Mouse (Mus musculus): ENCODE results near the gene Bag2. TPM values are rescaled to one million over a fixed set of nuclear protein-coding genes. Genes with fewer than 3 reads are reported as not detected.
"Not testable (repeated sequence)": the region's sequence is repeated elsewhere in the genome, so short reads cannot be mapped to it uniquely, and the experiment has no call there.

Bag2 gene
- polyA plus RNA-seq, 1 experiment from 2014 or later = 71.5 TPM

DNA sequence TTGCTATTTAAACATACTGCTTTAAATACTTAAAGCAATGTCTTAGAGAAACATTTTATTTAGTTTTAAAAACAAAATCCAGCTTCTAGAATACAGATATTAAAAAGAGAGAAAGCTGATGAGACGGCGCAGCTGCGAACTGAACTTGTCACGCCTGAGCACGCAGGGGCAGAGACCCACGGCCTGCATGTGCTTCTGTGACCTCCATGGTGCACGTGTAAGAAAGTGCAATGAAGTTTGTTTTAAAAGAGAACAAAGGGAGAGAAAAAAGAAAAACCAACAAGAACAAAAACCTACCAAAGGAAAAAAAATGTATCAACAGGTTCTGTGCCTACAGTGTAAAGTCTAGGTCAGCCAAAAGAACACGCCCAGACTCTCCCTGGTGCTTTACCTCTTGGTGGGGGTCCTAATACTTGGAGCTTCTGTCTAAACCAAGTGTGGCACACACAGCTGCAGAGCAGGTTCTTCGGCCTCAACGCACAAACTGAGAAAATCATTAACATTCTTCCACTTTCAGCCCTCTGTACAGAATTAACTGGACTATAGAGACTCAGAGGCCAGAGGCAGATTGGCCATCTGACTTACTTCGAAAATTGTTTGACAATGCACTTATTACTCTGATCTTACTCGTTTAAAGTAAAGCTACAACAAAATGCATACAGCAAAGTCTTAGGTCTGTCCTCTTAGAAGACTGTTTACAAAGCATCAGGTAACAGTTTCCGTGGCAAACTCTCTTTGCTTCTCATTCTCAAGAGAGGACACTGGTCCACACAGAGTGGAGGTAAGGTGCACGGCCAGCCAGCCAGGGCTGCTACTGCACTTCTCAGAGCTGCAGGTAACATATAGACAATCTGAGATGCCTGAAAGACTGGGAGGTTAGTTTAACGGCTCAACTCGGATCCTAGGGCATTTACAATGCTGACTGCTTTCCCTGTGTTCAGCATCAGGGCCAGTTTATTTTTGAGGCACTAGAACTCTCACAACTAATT is 9.2 kb upstream of the Bag2 start:
- no peaks in the 10 kb centered on the region for H3K9me3 ChIP-seq
- no peaks in the 10 kb centered on the region for H3K27me3 ChIP-seq (replicated peaks)
- no peaks in the 10 kb centered on the region for H3K4me1 ChIP-seq
- no peak overlapping the region for H3K9ac ChIP-seq
- no peak overlapping the region for H3K4me3 ChIP-seq (replicated peaks)
- H3K36me3 ChIP-seq = peaks cover 16% of the 10 kb centered on the region
- H3K4me2 ChIP-seq = no peak overlapping the region
- peak; percentile 50; the same call in 1 of the 2 replicates for ATAC-seq (ENCODE audit: insufficient read depth, low FRiP score, low read depth)
- H3K27ac ChIP-seq = no peak overlapping the region
- WGBS = 62% methylated on average over 16 of the region's 16 CpGs

DNA sequence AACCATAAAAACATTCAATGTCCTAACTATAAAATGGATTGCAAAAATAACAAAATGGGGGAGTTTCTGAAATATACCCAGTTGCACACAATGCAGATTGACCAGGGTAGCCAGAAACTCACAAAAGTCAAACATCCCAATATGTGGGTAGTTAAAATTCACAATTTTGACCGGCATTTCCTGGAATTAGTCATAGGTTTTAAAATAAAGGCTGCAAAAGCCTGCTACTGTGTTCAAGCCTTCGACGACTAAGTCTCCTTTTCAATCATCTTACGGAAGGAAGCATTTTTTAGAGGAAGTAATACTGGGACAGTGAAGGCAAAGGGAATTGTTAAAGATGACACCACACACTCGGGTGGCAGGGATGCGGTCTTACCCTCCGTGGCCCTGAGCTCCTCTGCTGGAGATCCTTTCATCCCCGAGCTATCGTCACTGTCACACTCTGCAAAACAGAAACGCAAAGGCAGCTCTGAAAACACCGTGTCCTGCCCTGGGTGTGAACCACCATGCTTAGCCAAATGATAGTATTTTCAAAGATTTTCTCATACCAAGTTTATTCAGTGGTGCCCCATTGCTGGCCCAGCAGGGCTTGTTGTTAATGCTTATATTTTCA is 8.0 kb upstream of the Bag2 start:
- ATAC-seq (ENCODE audit: insufficient read depth, low FRiP score, low read depth) = no peak
- Histone ChIP-seq H3K36me3 (peaks cover 12% of the 10 kb centered on the region), H3K9me3 (no peaks in the 10 kb centered on the region), H3K4me1 (no peaks in the 10 kb centered on the region), H3K4me2 (no peak overlapping the region), H3K27me3 (replicated peaks) (no peaks in the 10 kb centered on the region), H3K27ac (no peak overlapping the region), H3K9ac (no peak overlapping the region), H3K4me3 (replicated peaks) (no peak overlapping the region)
- WGBS = 89% methylated on average over 11 of the region's 11 CpGs

DNA sequence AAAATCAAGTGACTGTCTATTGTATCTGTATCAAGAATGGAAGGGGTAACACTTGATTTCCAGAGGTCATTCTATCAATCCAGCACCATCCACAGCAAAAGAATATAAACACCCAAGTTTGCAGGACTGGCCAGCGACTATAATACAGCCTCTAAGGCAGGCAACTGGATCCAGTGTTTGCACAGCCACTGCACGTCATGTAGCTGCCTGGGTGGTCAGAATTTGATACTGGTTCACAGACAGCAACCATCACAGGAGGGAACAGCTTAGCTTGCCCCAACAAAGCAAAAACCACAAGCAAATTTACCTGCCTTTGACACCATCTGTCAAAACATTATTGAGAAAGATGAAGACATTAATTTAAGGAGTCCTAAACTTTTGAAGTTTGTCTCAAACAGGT is 6.2 kb upstream of the Bag2 start:
- Histone ChIP-seq H3K36me3 (peaks cover 5% of the 10 kb centered on the region; the same call in 1 of the 2 replicates), H3K4me1 (no peaks in the 10 kb centered on the region), H3K27me3 (replicated peaks) (no peaks in the 10 kb centered on the region), H3K9ac (no peak overlapping the region), H3K27ac (no peak overlapping the region), H3K4me3 (replicated peaks) (no peak overlapping the region), H3K4me2 (no peak overlapping the region), H3K9me3 (no peaks in the 10 kb centered on the region)
- no peak for ATAC-seq (ENCODE audit: insufficient read depth, low FRiP score, low read depth)
- 44% methylated on average over 2 of the region's 2 CpGs for WGBS

DNA sequence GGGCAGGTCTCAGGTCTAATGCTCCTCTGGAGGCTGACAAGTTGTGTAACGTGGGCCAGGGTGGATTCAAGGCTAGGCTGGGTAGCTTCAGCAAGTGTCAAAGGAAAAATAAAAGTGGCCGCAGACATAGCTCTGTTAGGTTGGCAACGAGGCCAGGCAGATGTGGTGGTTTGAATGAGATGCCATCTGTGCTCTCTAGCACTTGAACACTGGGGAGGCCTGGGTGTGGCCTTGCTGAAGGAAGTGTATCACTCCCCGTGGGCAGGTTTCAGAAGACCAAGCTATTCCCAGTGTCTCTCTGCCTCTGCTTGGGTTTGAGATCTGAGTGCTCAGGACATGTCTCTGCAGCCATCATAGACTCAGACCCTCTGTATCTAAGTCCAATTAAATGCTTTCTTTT is 893 bp upstream of the Bag2 start:
- no peaks in the 10 kb centered on the region; the same call in 1 of the 2 replicates for H3K36me3 ChIP-seq
- WGBS = 58% methylated on average over 4 of the region's 4 CpGs
- no peak for ATAC-seq (ENCODE audit: insufficient read depth, low FRiP score, low read depth)
- H3K27ac ChIP-seq = no peak overlapping the region; the same call in 1 of the 2 replicates
- H3K9ac ChIP-seq = no peak overlapping the region
- H3K9me3 ChIP-seq = no peaks in the 10 kb centered on the region
- no peak overlapping the region for H3K4me3 ChIP-seq (replicated peaks)
- no peaks in the 10 kb centered on the region for H3K27me3 ChIP-seq (replicated peaks)
- 0 out of 2 replicates have a peak, but pooled peaks cover 2% of the 10 kb centered on the region for H3K4me1 ChIP-seq
- H3K4me2 ChIP-seq = no peak overlapping the region

DNA sequence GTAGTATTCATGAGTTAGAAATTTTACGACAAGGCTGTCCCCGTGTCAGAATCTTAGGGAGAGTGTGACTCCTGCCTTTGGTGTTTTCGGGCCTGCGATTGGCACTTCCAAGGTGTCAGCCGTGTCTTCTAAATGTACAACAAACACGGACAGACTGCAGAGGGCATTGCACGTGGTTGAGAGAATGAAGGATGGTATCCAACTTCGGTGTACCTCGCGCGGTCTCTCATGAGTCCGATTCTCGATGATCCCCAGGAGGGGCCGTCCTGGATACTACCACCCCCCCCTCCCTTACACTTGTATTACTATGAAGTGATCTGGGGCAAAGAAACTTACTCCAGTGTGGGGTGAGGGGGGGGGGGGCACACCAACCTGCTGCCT is 572 bp downstream of the Bag2 start:
- Histone ChIP-seq H3K4me1 (0 out of 2 replicates have a peak, but pooled peaks cover 2% of the 10 kb centered on the region), H3K27ac (peak overlapping the region; percentile 77), H3K36me3 (no peaks in the 10 kb centered on the region; the same call in 1 of the 2 replicates), H3K9ac (peak overlapping the region; percentile 88), H3K4me3 (replicated peaks) (peak overlapping the region; percentile 76), H3K27me3 (replicated peaks) (no peaks in the 10 kb centered on the region), H3K4me2 (peak overlapping the region; percentile 92), H3K9me3 (no peaks in the 10 kb centered on the region)
- WGBS = under 1% methylated on average over 14 of the region's 14 CpGs
- peak; percentile 11; the same call in 1 of the 2 replicates for ATAC-seq (ENCODE audit: insufficient read depth, low FRiP score, low read depth)

DNA sequence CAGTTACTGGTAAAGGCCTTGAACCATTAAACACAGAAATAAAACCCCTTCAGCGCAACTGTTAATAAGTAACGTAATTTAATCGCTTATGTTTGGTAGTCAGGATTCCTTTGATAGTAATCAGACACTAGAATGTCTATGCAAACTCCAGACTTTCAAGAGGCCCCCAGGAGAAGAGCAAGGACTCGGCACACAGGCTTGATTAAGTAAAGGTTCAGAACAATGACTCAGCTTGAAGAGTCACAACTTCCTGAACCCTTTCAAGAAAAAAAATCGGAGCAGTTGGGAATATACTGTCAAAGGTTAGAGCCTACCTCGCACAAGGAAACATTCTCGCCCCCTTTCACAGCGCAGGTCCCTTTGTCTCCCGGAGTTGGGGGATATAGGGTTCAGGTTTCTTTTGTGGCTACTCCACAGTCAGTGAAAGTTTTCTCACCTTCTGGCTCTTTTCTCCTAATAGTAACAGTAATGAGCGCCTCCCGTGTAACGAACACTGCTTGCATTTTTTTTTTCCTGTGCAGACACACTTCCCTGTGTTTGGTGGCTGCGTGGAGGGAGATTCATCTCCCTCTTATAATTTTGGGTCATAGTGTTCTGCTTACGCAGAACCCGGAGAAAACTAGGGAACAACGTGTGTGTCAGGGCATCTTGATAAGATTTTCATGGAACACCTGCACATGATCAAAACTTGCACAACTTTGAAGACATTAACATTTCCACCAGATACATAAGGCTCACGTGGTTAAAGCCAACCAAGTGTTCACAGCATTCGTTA is 1.1 kb downstream of the Bag2 start:
- no peak for ATAC-seq (ENCODE audit: insufficient read depth, low FRiP score, low read depth)
- no peaks in the 10 kb centered on the region; the same call in 1 of the 2 replicates for H3K36me3 ChIP-seq
- peak overlapping the region; percentile 92 for H3K4me2 ChIP-seq
- H3K27ac ChIP-seq = peak overlapping the region; percentile 48; the same call in 1 of the 2 replicates
- H3K27me3 ChIP-seq (replicated peaks) = no peaks in the 10 kb centered on the region
- 17% methylated on average over 18 of the region's 18 CpGs for WGBS
- no peak overlapping the region for H3K9ac ChIP-seq
- no peaks in the 10 kb centered on the region for H3K9me3 ChIP-seq
- 0 out of 2 replicates have a peak, but pooled peaks cover 2% of the 10 kb centered on the region for H3K4me1 ChIP-seq
- peak overlapping the region; percentile 76 for H3K4me3 ChIP-seq (replicated peaks)

DNA sequence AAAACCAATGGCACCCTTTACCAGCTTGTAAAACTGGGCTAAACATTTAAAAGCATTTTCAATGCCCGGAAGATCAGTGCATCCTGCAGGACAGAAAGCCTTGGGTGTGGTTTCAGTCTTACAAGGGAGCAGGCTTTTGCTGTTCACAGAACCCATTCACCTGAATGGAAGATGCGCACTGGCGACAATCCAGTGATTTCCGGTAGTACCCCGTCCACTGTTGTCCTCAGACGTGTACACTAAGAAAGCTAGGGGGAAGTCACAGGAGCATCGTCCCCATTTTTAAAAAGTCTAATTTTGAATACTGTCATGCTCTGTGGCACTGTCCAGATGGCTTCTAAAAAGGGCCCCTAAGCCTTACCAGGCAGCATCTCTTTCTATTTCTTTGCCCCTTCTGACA is 1.8 kb downstream of the Bag2 start:
- no peaks in the 10 kb centered on the region; the same call in 1 of the 2 replicates for H3K36me3 ChIP-seq
- H3K4me1 ChIP-seq = 0 out of 2 replicates have a peak, but pooled peaks cover 2% of the 10 kb centered on the region
- peak overlapping the region; percentile 92 for H3K4me2 ChIP-seq
- no peaks in the 10 kb centered on the region for H3K9me3 ChIP-seq
- no peaks in the 10 kb centered on the region for H3K27me3 ChIP-seq (replicated peaks)
- ATAC-seq (ENCODE audit: insufficient read depth, low FRiP score, low read depth) = no peak
- peak overlapping the region; percentile 76; the same call in 1 of the 2 replicates for H3K4me3 ChIP-seq (replicated peaks)
- WGBS = 72% methylated on average over 7 of the region's 7 CpGs
- no peak overlapping the region for H3K27ac ChIP-seq
- no peak overlapping the region for H3K9ac ChIP-seq

DNA sequence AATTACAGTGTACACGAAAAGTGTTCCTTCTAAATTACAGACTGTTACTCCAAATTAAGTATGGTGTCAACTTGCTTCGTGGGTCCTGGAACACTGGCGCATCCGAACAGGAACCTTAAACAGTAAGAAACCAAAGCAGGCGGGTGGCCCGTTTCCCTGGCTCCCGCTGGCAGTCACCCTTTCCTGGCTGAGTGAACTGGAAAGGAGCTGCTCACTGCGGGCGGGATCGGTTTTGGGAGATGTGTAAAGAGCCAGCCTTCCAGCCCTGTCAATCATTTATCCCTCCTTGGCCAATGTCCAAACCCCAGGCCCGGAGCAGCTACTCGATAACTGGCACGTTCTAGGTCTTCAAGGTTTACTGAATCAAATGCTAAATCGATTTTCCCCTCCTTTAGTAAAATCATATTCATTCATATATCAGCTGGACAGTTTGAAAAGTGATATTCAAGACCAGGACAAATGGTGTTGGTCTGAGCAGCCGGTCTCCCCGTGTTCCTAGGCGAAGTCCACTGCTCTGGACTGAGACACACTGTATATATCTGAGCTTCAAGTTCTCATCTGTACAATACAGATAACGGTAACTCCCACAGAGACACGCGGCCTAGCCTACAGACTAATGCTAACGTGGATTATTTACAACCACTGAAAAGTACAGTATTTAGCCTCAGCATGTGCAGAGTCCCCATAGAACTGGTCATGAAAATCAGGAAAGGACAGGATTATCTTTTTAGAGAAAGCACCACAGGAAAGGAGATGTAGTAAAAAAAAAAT is 2.4 kb downstream of the Bag2 start:
- ATAC-seq (ENCODE audit: insufficient read depth, low FRiP score, low read depth) = peak; percentile 74; the same call in 1 of the 2 replicates
- Histone ChIP-seq H3K4me1 (0 out of 2 replicates have a peak, but pooled peaks cover 2% of the 10 kb centered on the region), H3K27me3 (replicated peaks) (no peaks in the 10 kb centered on the region), H3K4me2 (no peak overlapping the region), H3K4me3 (replicated peaks) (no peak overlapping the region), H3K27ac (no peak overlapping the region), H3K9me3 (no peaks in the 10 kb centered on the region), H3K36me3 (no peaks in the 10 kb centered on the region; the same call in 1 of the 2 replicates), H3K9ac (no peak overlapping the region)
- 75% methylated on average over 21 of the region's 21 CpGs for WGBS

DNA sequence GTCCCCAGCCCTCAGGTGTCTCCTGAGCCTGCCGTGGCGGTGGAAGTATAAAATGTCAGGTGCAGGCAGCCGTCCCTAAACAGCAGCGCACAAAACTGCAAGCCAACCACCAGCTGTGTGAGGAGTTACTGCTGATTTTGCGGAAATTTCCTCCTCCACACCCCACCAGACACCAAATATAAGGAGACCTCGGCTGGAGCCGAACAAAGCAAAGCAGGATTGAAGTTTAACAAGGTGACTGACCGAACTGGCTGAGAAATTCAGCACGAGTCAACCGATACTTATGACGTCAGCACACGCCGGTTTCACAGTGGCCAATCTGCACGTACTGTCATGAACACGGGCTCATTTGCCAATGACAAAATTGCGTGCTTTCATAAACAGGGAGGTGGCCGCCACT is 3.5 kb downstream of the Bag2 start:
- ATAC-seq (ENCODE audit: insufficient read depth, low FRiP score, low read depth) = no peak
- no peak overlapping the region for H3K4me3 ChIP-seq (replicated peaks)
- no peak overlapping the region for H3K9ac ChIP-seq
- H3K27me3 ChIP-seq (replicated peaks) = no peaks in the 10 kb centered on the region
- WGBS = 86% methylated on average over 17 of the region's 17 CpGs
- no peak overlapping the region for H3K4me2 ChIP-seq
- H3K27ac ChIP-seq = peak overlapping the region; percentile 14; the same call in 1 of the 2 replicates
- H3K9me3 ChIP-seq = no peaks in the 10 kb centered on the region
- no peaks in the 10 kb centered on the region; the same call in 1 of the 2 replicates for H3K36me3 ChIP-seq
- 0 out of 2 replicates have a peak, but pooled peaks cover 2% of the 10 kb centered on the region for H3K4me1 ChIP-seq

DNA sequence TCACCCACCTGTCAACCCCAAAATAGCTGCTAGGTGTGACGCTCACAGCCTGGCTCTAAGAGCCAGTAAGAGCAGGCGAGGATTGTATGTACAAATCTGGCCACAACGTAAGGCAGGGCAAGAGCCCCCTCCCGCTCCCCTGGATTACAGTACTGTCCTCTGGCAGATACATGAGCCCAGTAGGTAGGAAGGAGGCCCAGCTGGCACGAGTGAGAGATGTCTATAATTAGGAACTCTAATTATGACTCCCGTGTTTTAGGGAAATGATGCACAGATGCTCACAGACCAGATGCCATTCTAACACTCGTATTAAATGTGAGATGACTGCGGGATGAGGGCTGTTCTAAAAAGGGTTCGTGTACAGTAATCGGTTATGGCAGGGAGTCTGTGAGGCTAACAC is 6.3 kb downstream of the Bag2 start:
- Histone ChIP-seq H3K4me1 (0 out of 2 replicates have a peak, but pooled peaks cover 2% of the 10 kb centered on the region), H3K4me3 (replicated peaks) (no peak overlapping the region), H3K27me3 (replicated peaks) (no peaks in the 10 kb centered on the region), H3K9me3 (no peaks in the 10 kb centered on the region), H3K9ac (no peak overlapping the region), H3K4me2 (no peak overlapping the region), H3K36me3 (peaks cover 9% of the 10 kb centered on the region), H3K27ac (no peak overlapping the region)
- no peak for ATAC-seq (ENCODE audit: insufficient read depth, low FRiP score, low read depth)
- WGBS = 88% methylated on average over 10 of the region's 10 CpGs

DNA sequence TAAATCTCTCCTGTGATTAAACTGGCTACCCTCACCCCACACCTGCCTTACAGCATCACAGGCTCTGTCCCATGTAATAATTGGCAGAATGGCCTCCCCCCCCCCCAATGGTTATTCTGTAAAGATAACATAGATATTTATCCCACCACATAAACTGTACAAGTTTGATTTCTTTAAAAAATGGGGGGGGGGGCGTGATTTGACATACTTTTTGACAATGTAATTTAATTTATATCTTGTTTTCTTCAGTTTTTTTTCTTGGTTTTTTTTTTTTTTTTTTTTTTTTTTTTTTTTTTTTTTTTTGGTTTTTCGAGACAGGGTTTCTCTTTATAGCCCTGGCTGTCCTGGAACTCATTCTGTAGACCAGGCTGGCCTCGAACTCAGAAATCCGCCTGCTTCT is 7.9 kb downstream of the Bag2 start:
- WGBS = 78% methylated on average over 4 of the region's 4 CpGs
- ATAC-seq (ENCODE audit: insufficient read depth, low FRiP score, low read depth) = not testable (repeated sequence)

More for the DNA sequence above, 7.9 kb downstream of the Bag2 start:
- not testable (repeated sequence) for H3K27ac ChIP-seq; H3K27me3 ChIP-seq (replicated peaks); H3K4me3 ChIP-seq (replicated peaks); H3K4me1 ChIP-seq; H3K9ac ChIP-seq; H3K36me3 ChIP-seq; H3K4me2 ChIP-seq; H3K9me3 ChIP-seq

All from stomach, embryonic 15.5 days (tissue).